Mouse (Mus musculus): ENCODE results near the gene Ago1.

Ago1 gene

DNA sequence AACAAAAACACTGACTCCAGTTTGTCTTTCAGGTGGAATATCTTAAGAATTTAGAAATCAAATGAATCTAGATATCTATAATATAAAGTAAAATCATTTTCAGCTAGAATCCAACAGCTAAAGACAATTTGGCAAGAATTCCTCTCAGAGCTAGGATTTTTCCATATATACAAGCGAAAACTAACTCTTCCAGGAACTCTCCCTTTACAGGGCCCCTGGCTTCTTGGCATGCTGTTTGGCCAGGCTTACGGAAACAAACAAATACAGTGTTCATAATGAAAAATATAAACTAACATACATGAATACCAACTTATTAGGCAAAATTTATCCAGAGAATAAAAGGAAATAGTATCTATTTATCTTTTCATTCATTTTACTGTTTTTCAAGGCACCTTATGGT is 44.5 kb downstream of the Ago1 start:
- in situ Hi-C loops (cut with MboI, MseI) = no loop called here

- in situ Hi-C loops (cut with MboI, MseI) = no loop called here
Observed at GRCm38 (mm10) chr4:126415707-126416106, 52.7 kb downstream of the Ago1 start.

DNA sequence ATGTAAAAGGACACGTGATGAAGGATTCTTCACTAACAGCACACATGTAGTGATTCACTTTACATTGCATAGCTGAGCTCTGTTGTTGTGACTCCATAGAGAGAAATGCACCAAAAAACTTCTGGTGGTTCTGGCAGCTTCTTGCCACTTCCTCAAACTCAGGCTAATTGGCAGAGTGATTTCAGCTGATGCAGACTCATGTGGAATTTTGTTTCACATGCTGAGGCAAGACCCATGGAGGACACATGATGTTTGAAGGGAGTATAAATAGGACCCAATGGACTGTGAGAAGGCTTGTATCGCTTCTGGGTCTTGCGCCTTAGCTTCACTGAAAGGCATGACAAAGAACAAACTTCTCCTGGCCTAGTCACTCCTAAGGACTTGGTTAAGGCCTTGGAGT is 55.9 kb downstream of the Ago1 start:
- in situ Hi-C loops (cut with MboI, MseI) = no loop called here

All from T-helper 1 cell (primary cell).